Mouse (Mus musculus): ENCODE data around the gene 9330182O14Rik. TPM values are rescaled to one million over a fixed set of nuclear protein-coding genes. Genes with fewer than 3 reads are reported as not detected.

The 9330182O14Rik gene
- total RNA-seq, 2 experiments from 2014 or later = not detected

Small RNA genes lying within 50 kb of the gene (microRNA-seq; reads per million reads assigned to microRNA genes)
- not detected for gene Gm25958
